Mouse (Mus musculus): ENCODE measurements around the gene Arid5b. TPM values are rescaled to one million over a fixed set of nuclear protein-coding genes. Genes with fewer than 3 reads are reported as not detected.

Arid5b gene
- polyA plus RNA-seq, 1 experiment from 2014 or later = 42.7 TPM

DNA sequence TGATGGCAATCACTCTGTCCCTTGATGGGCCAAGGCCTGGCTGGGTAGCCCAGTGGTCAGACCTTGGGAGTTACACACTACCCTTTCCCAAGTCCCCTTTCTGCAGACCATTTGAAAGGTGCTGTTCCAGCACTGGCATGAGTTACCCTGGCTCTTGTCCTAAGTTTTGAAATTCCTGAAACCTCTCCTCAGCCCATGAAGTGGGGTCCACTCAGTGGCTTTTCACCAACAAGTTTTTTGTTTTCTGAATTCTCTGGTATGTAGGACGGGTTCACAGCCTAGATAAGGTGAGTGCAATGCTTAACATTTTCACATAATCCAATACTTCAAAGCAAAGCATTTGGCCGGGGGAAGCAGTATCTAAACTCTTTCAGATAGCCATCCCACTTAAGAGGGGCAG is 183.4 kb downstream of the Arid5b start:
- peak overlapping the region; percentile 68 for H3K27ac ChIP-seq (ENCODE audit: low read length)
- WGBS = 60% methylated on average over 2 of the region's 2 CpGs
- no peaks in the 10 kb centered on the region for H3K9me3 ChIP-seq (ENCODE audit: control insufficient read depth, low read length)
- no peak overlapping the region for H3K4me2 ChIP-seq (ENCODE audit: low read depth, low read length)
- no peak overlapping the region for H3K4me3 ChIP-seq (ENCODE audit: low read length)
- peaks cover 29% of the 10 kb centered on the region for H3K4me1 ChIP-seq (replicated peaks; ENCODE audit: control insufficient read depth, insufficient read depth, low read length)
- H3K36me3 ChIP-seq (ENCODE audit: control insufficient read depth, insufficient read depth, low read length) = peaks cover 42% of the 10 kb centered on the region
- H3K27me3 ChIP-seq (ENCODE audit: control insufficient read depth, insufficient read depth, low read depth, low read length) = no peaks in the 10 kb centered on the region
- ATAC-seq (ENCODE audit: low read depth) = peak; percentile 63
- H3K9ac ChIP-seq (ENCODE audit: low read length) = no peak overlapping the region

DNA sequence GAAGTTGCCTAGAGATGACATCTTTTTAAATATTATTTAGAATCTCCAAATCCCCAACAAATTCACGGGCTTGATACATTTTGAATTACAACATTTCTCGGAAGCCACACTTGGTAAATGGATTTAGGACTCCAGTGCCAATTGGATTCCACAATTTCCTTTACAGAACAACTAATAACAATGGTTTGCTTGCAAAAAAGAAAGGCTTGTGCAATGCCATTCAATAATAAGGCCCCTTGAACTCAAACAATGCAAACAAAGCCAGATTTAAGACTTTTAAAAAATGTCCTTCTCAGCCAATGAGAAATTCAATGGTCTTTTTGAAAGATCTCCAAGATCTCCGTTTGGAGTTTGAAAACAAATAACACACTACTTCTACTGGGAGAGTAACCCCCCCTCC is 185.0 kb downstream of the Arid5b start:
- WGBS = 51% methylated on average over 3 of the region's 3 CpGs
- H3K27me3 ChIP-seq (ENCODE audit: control insufficient read depth, insufficient read depth, low read depth, low read length) = no peaks in the 10 kb centered on the region
- no peak for ATAC-seq (ENCODE audit: low read depth)
- no peak overlapping the region for H3K4me2 ChIP-seq (ENCODE audit: low read depth, low read length)
- H3K36me3 ChIP-seq (ENCODE audit: control insufficient read depth, insufficient read depth, low read length) = peaks cover 39% of the 10 kb centered on the region
- peaks cover 39% of the 10 kb centered on the region for H3K4me1 ChIP-seq (replicated peaks; ENCODE audit: control insufficient read depth, insufficient read depth, low read length)
- no peak overlapping the region for H3K9ac ChIP-seq (ENCODE audit: low read length)
- no peaks in the 10 kb centered on the region for H3K9me3 ChIP-seq (ENCODE audit: control insufficient read depth, low read length)
- no peak overlapping the region for H3K4me3 ChIP-seq (ENCODE audit: low read length)
- H3K27ac ChIP-seq (ENCODE audit: low read length) = peak overlapping the region; percentile 28

DNA sequence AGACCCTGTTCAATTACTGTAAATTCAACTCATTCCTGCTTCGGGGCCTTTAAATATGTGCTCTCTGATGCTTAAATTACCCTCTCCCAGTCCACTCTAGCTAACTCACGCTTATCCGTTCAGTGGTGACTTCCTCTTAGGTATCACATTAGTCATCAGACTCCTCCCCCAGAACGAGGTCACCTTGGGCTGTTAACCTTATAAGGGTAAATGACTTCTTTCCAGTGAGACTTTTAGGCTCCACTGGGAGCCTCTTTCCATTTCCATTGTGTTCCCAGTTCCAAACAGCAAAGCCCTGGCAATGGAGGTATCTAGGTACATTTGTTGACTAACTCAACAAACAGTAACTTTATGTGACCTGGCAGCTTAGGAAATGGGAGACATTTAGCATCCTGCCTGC is 186.7 kb downstream of the Arid5b start:
- Histone ChIP-seq H3K27ac (ENCODE audit: low read length) (no peak overlapping the region; the same call in 1 of the 2 replicates), H3K4me1 (replicated peaks; ENCODE audit: control insufficient read depth, insufficient read depth, low read length) (peaks cover 39% of the 10 kb centered on the region), H3K27me3 (ENCODE audit: control insufficient read depth, insufficient read depth, low read depth, low read length) (no peaks in the 10 kb centered on the region), H3K4me2 (ENCODE audit: low read depth, low read length) (no peak overlapping the region), H3K4me3 (ENCODE audit: low read length) (no peak overlapping the region), H3K36me3 (ENCODE audit: control insufficient read depth, insufficient read depth, low read length) (peaks cover 23% of the 10 kb centered on the region), H3K9ac (ENCODE audit: low read length) (no peak overlapping the region), H3K9me3 (ENCODE audit: control insufficient read depth, low read length) (no peaks in the 10 kb centered on the region)
- ATAC-seq (ENCODE audit: low read depth) = no peak
- 76% methylated on average over 4 of the region's 4 CpGs for WGBS

DNA sequence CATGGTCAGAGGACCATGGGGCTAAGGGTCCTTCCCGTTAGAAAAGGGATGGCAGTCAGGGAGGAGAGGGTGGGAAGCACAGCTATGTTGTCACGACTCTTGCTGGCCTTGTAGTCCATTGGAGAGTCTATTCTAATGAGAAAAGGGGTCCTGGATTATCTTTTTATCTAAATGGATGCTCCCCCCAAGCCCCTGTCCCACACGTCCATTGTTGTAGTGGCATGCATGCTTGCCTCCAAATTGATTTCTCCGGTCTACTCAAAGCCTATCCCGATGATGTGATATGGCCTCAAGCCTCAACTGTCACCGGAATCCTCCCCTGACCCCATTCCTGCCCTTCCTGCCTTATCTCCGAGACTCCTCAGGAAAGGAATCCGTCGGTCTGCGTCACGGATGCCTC is 187.5 kb downstream of the Arid5b start:
- WGBS = 63% methylated on average over 11 of the region's 11 CpGs
- H3K36me3 ChIP-seq (ENCODE audit: control insufficient read depth, insufficient read depth, low read length) = peaks cover 15% of the 10 kb centered on the region
- H3K4me1 ChIP-seq (replicated peaks; ENCODE audit: control insufficient read depth, insufficient read depth, low read length) = peaks cover 39% of the 10 kb centered on the region
- H3K9ac ChIP-seq (ENCODE audit: low read length) = no peak overlapping the region
- no peak for ATAC-seq (ENCODE audit: low read depth)
- H3K9me3 ChIP-seq (ENCODE audit: control insufficient read depth, low read length) = no peaks in the 10 kb centered on the region
- H3K27me3 ChIP-seq (ENCODE audit: control insufficient read depth, insufficient read depth, low read depth, low read length) = no peaks in the 10 kb centered on the region
- H3K4me3 ChIP-seq (ENCODE audit: low read length) = no peak overlapping the region
- H3K27ac ChIP-seq (ENCODE audit: low read length) = peak overlapping the region; percentile 73
- no peak overlapping the region for H3K4me2 ChIP-seq (ENCODE audit: low read depth, low read length)

DNA sequence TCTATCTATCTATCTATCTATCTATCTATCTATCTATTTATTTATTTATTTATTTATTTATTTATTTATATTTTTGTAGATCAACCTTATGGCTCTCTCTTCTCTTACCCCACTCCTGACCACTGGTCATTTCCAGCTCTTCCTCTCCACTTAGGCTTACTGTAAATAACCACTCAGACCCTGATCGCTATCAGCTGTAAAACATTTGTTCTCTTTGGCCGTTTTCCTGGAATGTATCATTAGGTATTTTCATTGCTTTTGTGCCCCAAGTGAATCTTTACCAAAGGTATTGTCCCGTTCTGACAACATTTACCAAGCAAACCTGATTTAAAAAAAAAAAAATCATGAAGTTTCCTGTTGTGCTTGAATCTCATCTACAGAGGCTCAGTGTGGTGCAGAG is 188.0 kb downstream of the Arid5b start:
- Histone ChIP-seq H3K36me3 (ENCODE audit: control insufficient read depth, insufficient read depth, low read length) (peaks cover 11% of the 10 kb centered on the region; the same call in 1 of the 2 replicates), H3K9me3 (ENCODE audit: control insufficient read depth, low read length) (no peaks in the 10 kb centered on the region), H3K9ac (ENCODE audit: low read length) (no peak overlapping the region), H3K27me3 (ENCODE audit: control insufficient read depth, insufficient read depth, low read depth, low read length) (no peaks in the 10 kb centered on the region), H3K4me3 (ENCODE audit: low read length) (no peak overlapping the region), H3K27ac (ENCODE audit: low read length) (peak overlapping the region; percentile 73), H3K4me1 (replicated peaks; ENCODE audit: control insufficient read depth, insufficient read depth, low read length) (peaks cover 39% of the 10 kb centered on the region), H3K4me2 (ENCODE audit: low read depth, low read length) (no peak overlapping the region)
- WGBS = 15% methylated on average over 3 of the region's 3 CpGs
- ATAC-seq (ENCODE audit: low read depth) = peak; percentile 65

DNA sequence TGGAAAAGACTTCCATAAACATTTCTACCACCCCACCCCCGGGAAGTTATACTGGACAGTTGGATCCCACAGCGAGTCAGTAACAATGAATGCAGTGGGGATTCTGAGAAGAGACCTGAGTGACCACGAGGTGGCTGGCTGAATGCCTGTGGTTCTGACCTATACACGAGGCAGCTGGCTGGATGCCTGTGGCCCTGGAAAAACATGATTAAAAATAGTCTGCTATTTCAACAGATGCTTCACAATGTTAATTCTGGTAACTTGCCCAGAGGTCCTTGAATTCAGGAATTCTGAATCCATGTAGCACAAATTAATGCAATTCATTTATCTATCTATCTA is 188.4 kb downstream of the Arid5b start:
- H3K36me3 ChIP-seq (ENCODE audit: control insufficient read depth, insufficient read depth, low read length) = peaks cover 9% of the 10 kb centered on the region; the same call in 1 of the 2 replicates
- H3K27me3 ChIP-seq (ENCODE audit: control insufficient read depth, insufficient read depth, low read depth, low read length) = no peaks in the 10 kb centered on the region
- H3K9me3 ChIP-seq (ENCODE audit: control insufficient read depth, low read length) = no peaks in the 10 kb centered on the region
- ATAC-seq (ENCODE audit: low read depth) = peak; percentile 85
- H3K4me2 ChIP-seq (ENCODE audit: low read depth, low read length) = no peak overlapping the region
- H3K4me1 ChIP-seq (replicated peaks; ENCODE audit: control insufficient read depth, insufficient read depth, low read length) = peaks cover 39% of the 10 kb centered on the region
- no peak overlapping the region for H3K4me3 ChIP-seq (ENCODE audit: low read length)
- 17% methylated on average over 4 of the region's 4 CpGs for WGBS
- H3K27ac ChIP-seq (ENCODE audit: low read length) = peak overlapping the region; percentile 69
- no peak overlapping the region for H3K9ac ChIP-seq (ENCODE audit: low read length)

GRCm38 (mm10) chr10:68089435-68090196 is 188.9 kb downstream of the Arid5b start:
- 45% methylated on average over 15 of the region's 15 CpGs for WGBS
- peaks cover 3% of the 10 kb centered on the region; the same call in 1 of the 2 replicates for H3K36me3 ChIP-seq (ENCODE audit: control insufficient read depth, insufficient read depth, low read length)
- H3K27ac ChIP-seq (ENCODE audit: low read length) = peak overlapping the region; percentile 69
- H3K4me1 ChIP-seq (replicated peaks; ENCODE audit: control insufficient read depth, insufficient read depth, low read length) = peaks cover 36% of the 10 kb centered on the region
- no peak overlapping the region for H3K4me2 ChIP-seq (ENCODE audit: low read depth, low read length)
- ATAC-seq (ENCODE audit: low read depth) = peak; percentile 31; the same call in 1 of the 2 replicates
- H3K9ac ChIP-seq (ENCODE audit: low read length) = no peak overlapping the region
- H3K9me3 ChIP-seq (ENCODE audit: control insufficient read depth, low read length) = no peaks in the 10 kb centered on the region
- H3K4me3 ChIP-seq (ENCODE audit: low read length) = no peak overlapping the region
- no peaks in the 10 kb centered on the region for H3K27me3 ChIP-seq (ENCODE audit: control insufficient read depth, insufficient read depth, low read depth, low read length)

- Histone ChIP-seq H3K27ac (ENCODE audit: low read length) (no peak overlapping the region), H3K36me3 (ENCODE audit: control insufficient read depth, insufficient read depth, low read length) (no peaks in the 10 kb centered on the region; the same call in 1 of the 2 replicates), H3K4me1 (replicated peaks; ENCODE audit: control insufficient read depth, insufficient read depth, low read length) (peaks cover 27% of the 10 kb centered on the region), H3K4me3 (ENCODE audit: low read length) (no peak overlapping the region), H3K4me2 (ENCODE audit: low read depth, low read length) (no peak overlapping the region), H3K27me3 (ENCODE audit: control insufficient read depth, insufficient read depth, low read depth, low read length) (no peaks in the 10 kb centered on the region), H3K9me3 (ENCODE audit: control insufficient read depth, low read length) (no peaks in the 10 kb centered on the region), H3K9ac (ENCODE audit: low read length) (no peak overlapping the region)
- WGBS = 78% methylated on average over 3 of the region's 3 CpGs
- ATAC-seq (ENCODE audit: low read depth) = no peak
Measured at GRCm38 (mm10) chr10:68087722-68088121, 190.8 kb downstream of the Arid5b start.

- WGBS = 74% methylated on average over 4 of the region's 4 CpGs
- no peak for ATAC-seq (ENCODE audit: low read depth)
- Histone ChIP-seq H3K9me3 (ENCODE audit: control insufficient read depth, low read length) (no peaks in the 10 kb centered on the region), H3K4me2 (ENCODE audit: low read depth, low read length) (no peak overlapping the region), H3K4me1 (replicated peaks; ENCODE audit: control insufficient read depth, insufficient read depth, low read length) (peaks cover 22% of the 10 kb centered on the region), H3K27me3 (ENCODE audit: control insufficient read depth, insufficient read depth, low read depth, low read length) (no peaks in the 10 kb centered on the region), H3K9ac (ENCODE audit: low read length) (no peak overlapping the region), H3K4me3 (ENCODE audit: low read length) (no peak overlapping the region), H3K36me3 (ENCODE audit: control insufficient read depth, insufficient read depth, low read length) (no peaks in the 10 kb centered on the region), H3K27ac (ENCODE audit: low read length) (no peak overlapping the region)
Measured at GRCm38 (mm10) chr10:68086973-68087372, 191.6 kb downstream of the Arid5b start.
